Mouse (Mus musculus) embryonic facial prominence, embryonic 15.5 days (tissue): ENCODE results near the gene Axdnd1. TPM values are rescaled to one million over a fixed set of nuclear protein-coding genes. Genes with fewer than 3 reads are reported as not detected.
"Not testable (repeated sequence)": the region's sequence is repeated elsewhere in the genome, so short reads cannot be mapped to it uniquely, and the experiment has no call there.

Experiments
- ATAC-seq: fragments of 200-750 bp; cut with Nextera tagmentation; 2 replicates; pipeline ENCODE4 v1.8.0; 2017; ENCODE audit warnings: low read depth, moderate TSS enrichment; ENCODE audit not compliant: insufficient number of reproducible peaks, low FRiP score, low TSS enrichment
- H3K27ac ChIP-seq: fragments of 300-500 bp; sonication (generic); replicated peaks from 2 replicates; pipeline ENCODE4 v1.5.1; 2015; ENCODE audit warnings: mild to moderate bottlenecking, inconsistent platforms
- H3K27me3 ChIP-seq: fragments of 300-500 bp; sonication (generic); 2 replicates; pipeline ENCODE4 v1.6.1; 2015; ENCODE audit warnings: inconsistent platforms
- H3K36me3 ChIP-seq: fragments of 300-500 bp; sonication (generic); 2 replicates; pipeline ENCODE4 v1.6.1; 2015; ENCODE audit warnings: mild to moderate bottlenecking, inconsistent platforms
- H3K4me1 ChIP-seq: fragments of 300-500 bp; sonication (generic); 2 replicates; pipeline ENCODE4 v1.6.1; 2015; ENCODE audit warnings: inconsistent platforms
- H3K4me2 ChIP-seq: fragments of 300-500 bp; sonication (generic); replicated peaks from 2 replicates; pipeline ENCODE4 v1.6.1; 2015; ENCODE audit warnings: mild to moderate bottlenecking, inconsistent platforms
- H3K4me3 ChIP-seq: fragments of 300-500 bp; sonication (generic); replicated peaks from 2 replicates; pipeline ENCODE4 v1.5.1; 2015; ENCODE audit warnings: mild to moderate bottlenecking, inconsistent platforms
- H3K9ac ChIP-seq: fragments of 300-500 bp; sonication (generic); 2 replicates; pipeline ENCODE4 v1.6.1; 2015; ENCODE audit warnings: inconsistent platforms
- H3K9me3 ChIP-seq: fragments of 300-500 bp; sonication (generic); replicated peaks from 2 replicates; pipeline ENCODE4 v1.6.1; 2016; ENCODE audit warnings: inconsistent platforms
- WGBS: fragments of 180-500 bp; shearing (Covaris S2); methylation state at CpG from one replicate; pipeline ENCODE4 v1.1.7; 2015; 5-methylcytosine and 5-hydroxymethylcytosine counted together
- polyA plus RNA-seq: library from polyadenylated mRNA; unstranded; fragments of >200 nt; fragmentation: Nextera tagmentation; extraction: Ambion mirVana; gene quantifications from 2 replicates; pipeline ENCODE4 v1.2.1, GENCODE M21; 2015

Axdnd1 gene
- polyA plus RNA-seq, 1 experiment from 2014 or later = not detected

- no peak for ATAC-seq
- H3K27me3 ChIP-seq = no peaks in the 10 kb centered on the region
- no peaks in the 10 kb centered on the region for H3K36me3 ChIP-seq
- no peak overlapping the region for H3K27ac ChIP-seq
- no peaks in the 10 kb centered on the region for H3K4me1 ChIP-seq
- 24% methylated on average over 2 of the region's 2 CpGs for WGBS
- no peaks in the 10 kb centered on the region for H3K9me3 ChIP-seq
- H3K4me3 ChIP-seq = no peak overlapping the region
- H3K4me2 ChIP-seq = no peak overlapping the region
- no peak overlapping the region for H3K9ac ChIP-seq
Observed at GRCm38 (mm10) chr1:156402491-156402890, 18.5 kb downstream of the Axdnd1 start.

DNA sequence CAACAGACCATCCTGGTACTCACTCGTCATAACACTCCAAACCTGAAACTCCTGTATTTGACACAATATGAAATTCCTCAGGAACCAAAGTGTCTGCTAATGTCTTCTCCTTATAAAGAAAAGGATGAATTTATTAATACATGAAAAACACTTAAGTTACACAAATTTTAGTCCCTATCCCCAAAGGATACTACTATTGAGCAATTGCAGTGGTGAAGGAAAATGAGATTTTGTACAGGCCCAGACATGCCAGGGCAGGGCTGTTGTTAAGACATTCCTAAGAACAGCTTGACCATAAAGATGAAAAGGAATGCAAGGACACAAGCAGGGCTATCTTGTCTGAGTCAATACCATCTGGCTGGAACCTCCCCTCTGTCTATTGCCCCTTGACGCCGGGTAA lies 20.8 kb downstream of the Axdnd1 start:
- H3K4me2 ChIP-seq, H3K27me3 ChIP-seq, H3K36me3 ChIP-seq, H3K9ac ChIP-seq, H3K4me3 ChIP-seq, H3K27ac ChIP-seq, ATAC-seq, H3K9me3 ChIP-seq, H3K4me1 ChIP-seq: not testable (repeated sequence)
- 85% methylated on average over 3 of the region's 3 CpGs for WGBS

- H3K4me1 ChIP-seq = no peaks in the 10 kb centered on the region
- no peak overlapping the region for H3K4me2 ChIP-seq
- no peaks in the 10 kb centered on the region for H3K9me3 ChIP-seq
- H3K9ac ChIP-seq = no peak overlapping the region
- ATAC-seq = no peak
- H3K27me3 ChIP-seq = no peaks in the 10 kb centered on the region
- no peak overlapping the region for H3K4me3 ChIP-seq
- no peaks in the 10 kb centered on the region for H3K36me3 ChIP-seq
- no peak overlapping the region for H3K27ac ChIP-seq
- 79% methylated on average over 4 of the region's 4 CpGs for WGBS
Observed at GRCm38 (mm10) chr1:156393148-156393547, 27.8 kb downstream of the Axdnd1 start.

DNA sequence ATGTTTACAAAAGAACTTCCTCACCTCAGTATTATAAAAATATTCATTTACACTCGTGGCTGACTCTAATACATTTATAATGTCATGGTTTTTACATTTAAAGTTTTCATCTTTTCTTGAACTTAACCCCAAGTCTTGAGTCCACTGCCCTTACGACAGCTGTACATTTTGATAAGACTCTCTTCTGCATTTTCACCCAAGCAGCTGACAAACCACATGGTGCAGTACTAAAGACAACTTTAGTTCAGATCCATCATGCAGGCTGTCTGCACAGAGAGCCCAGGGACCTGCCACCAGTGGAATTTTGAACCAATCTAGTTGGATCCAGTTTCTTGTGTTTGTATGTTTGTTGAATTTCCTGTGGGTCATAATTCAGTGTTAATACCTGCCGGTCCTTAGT lies 34.1 kb downstream of the Axdnd1 start:
- H3K9me3 ChIP-seq = no peaks in the 10 kb centered on the region
- H3K9ac ChIP-seq = no peak overlapping the region
- WGBS = 69% methylated on average over 3 of the region's 3 CpGs
- no peaks in the 10 kb centered on the region for H3K36me3 ChIP-seq
- H3K4me3 ChIP-seq = no peak overlapping the region
- no peak overlapping the region for H3K27ac ChIP-seq
- ATAC-seq = no peak
- no peaks in the 10 kb centered on the region for H3K4me1 ChIP-seq
- no peak overlapping the region for H3K4me2 ChIP-seq
- H3K27me3 ChIP-seq = no peaks in the 10 kb centered on the region

- H3K4me1 ChIP-seq = no peaks in the 10 kb centered on the region
- H3K4me3 ChIP-seq = no peak overlapping the region
- WGBS = 89% methylated on average over 4 of the region's 4 CpGs
- no peaks in the 10 kb centered on the region for H3K27me3 ChIP-seq
- H3K27ac ChIP-seq = no peak overlapping the region
- H3K4me2 ChIP-seq = no peak overlapping the region
- ATAC-seq = no peak
- H3K36me3 ChIP-seq = no peaks in the 10 kb centered on the region
- no peak overlapping the region for H3K9ac ChIP-seq
- no peaks in the 10 kb centered on the region for H3K9me3 ChIP-seq
Observed at GRCm38 (mm10) chr1:156386232-156386631, 34.7 kb downstream of the Axdnd1 start.

DNA sequence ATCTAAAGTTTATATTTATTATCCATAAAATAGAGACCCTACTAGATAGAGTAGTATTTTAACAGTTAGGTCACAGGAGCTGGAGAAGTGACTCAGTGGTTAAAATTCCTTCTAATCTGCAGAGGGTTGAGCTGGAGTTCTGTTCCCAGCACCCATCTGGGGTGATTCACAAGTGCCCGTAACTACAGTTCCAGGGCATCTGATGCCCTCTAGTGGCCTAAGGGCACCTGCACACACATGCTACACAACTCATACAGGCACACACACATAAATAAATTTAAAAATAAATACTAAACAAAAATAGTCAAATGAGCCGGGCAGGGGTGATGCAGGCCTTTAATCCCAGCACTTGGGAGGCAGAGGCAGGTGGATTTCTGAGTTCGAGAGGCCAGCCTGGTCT lies 39.7 kb downstream of the Axdnd1 start:
- no peak overlapping the region for H3K9ac ChIP-seq
- H3K27ac ChIP-seq = no peak overlapping the region
- H3K4me3 ChIP-seq = no peak overlapping the region
- H3K4me1 ChIP-seq = no peaks in the 10 kb centered on the region
- no peaks in the 10 kb centered on the region for H3K9me3 ChIP-seq
- no peak overlapping the region for H3K4me2 ChIP-seq
- WGBS = 79% methylated on average over 3 of the region's 3 CpGs
- no peaks in the 10 kb centered on the region for H3K27me3 ChIP-seq
- no peaks in the 10 kb centered on the region for H3K36me3 ChIP-seq
- no peak for ATAC-seq

GRCm38 (mm10) chr1:156365740-156366139 lies 55.2 kb downstream of the Axdnd1 start, which contains the start of gene Gm2000:
TSS of gene Gm2000 (plus strand) at chr1:156366040.
- no peaks in the 10 kb centered on the region for H3K9me3 ChIP-seq
- 91% methylated on average over 8 of the region's 8 CpGs for WGBS
- no peaks in the 10 kb centered on the region for H3K36me3 ChIP-seq

DNA sequence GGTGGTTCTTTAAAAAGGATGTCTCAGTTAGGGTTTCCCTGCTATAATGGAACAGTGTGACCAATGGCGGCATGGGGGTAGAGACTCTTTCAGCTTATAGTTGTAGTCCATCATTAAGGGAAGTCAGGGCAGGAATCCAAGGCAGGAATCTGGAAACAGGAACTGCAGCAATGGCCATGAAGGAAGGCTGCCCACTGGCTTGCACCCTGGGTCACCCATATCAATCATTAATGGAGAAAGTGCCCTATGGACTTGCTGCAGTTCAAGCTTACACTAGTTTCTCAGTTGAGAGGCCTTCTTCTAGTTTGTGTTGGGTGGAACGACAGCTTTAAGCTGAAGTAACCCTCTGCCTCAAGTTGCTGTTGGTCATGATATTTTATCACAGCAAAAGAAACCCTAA lies 68.5 kb downstream of the Axdnd1 start:
- H3K9ac ChIP-seq = no peak overlapping the region
- no peak overlapping the region for H3K4me2 ChIP-seq
- no peak overlapping the region for H3K27ac ChIP-seq
- no peak overlapping the region for H3K4me3 ChIP-seq
- H3K9me3 ChIP-seq = no peaks in the 10 kb centered on the region
- H3K4me1 ChIP-seq = no peaks in the 10 kb centered on the region
- no peaks in the 10 kb centered on the region for H3K27me3 ChIP-seq
- WGBS = 95% methylated on average over 2 of the region's 2 CpGs
- no peak for ATAC-seq
- H3K36me3 ChIP-seq = no peaks in the 10 kb centered on the region

More at GRCm38 (mm10) chr1:156365740-156366139, 55.2 kb downstream of the Axdnd1 start, which contains the start of gene Gm2000:
- Histone ChIP-seq H3K4me2 (no peak within 1 kb of the TSS), H3K4me1 (no peaks in the 10 kb centered on the region), H3K27ac (no peak within 1 kb of the TSS), H3K27me3 (no peaks in the 10 kb centered on the region), H3K9ac (no peak within 1 kb of the TSS), H3K4me3 (no peak within 1 kb of the TSS)
- ATAC-seq = no peak

- H3K4me3 ChIP-seq = no peak overlapping the region
- no peaks in the 10 kb centered on the region for H3K27me3 ChIP-seq
- H3K9ac ChIP-seq = no peak overlapping the region
- no peaks in the 10 kb centered on the region for H3K9me3 ChIP-seq
- H3K36me3 ChIP-seq = no peaks in the 10 kb centered on the region
- WGBS = 81% methylated on average over 4 of the region's 4 CpGs
- H3K27ac ChIP-seq = no peak overlapping the region
- no peaks in the 10 kb centered on the region for H3K4me1 ChIP-seq
- ATAC-seq = no peak
- no peak overlapping the region for H3K4me2 ChIP-seq
Observed at GRCm38 (mm10) chr1:156350441-156350840, 70.5 kb downstream of the Axdnd1 start.

GRCm38 (mm10) chr1:156349031-156349430 lies 71.9 kb downstream of the Axdnd1 start:
- Histone ChIP-seq H3K36me3 (no peaks in the 10 kb centered on the region), H3K9me3 (no peaks in the 10 kb centered on the region), H3K9ac (no peak overlapping the region), H3K27me3 (no peaks in the 10 kb centered on the region), H3K4me2 (no peak overlapping the region), H3K4me3 (no peak overlapping the region), H3K4me1 (no peaks in the 10 kb centered on the region), H3K27ac (no peak overlapping the region)
- no peak for ATAC-seq
- WGBS = 70% methylated on average over 4 of the region's 4 CpGs

GRCm38 (mm10) chr1:156345633-156346032 lies 75.3 kb downstream of the Axdnd1 start:
- Histone ChIP-seq H3K4me2 (no peak overlapping the region), H3K9me3 (no peaks in the 10 kb centered on the region), H3K4me1 (no peaks in the 10 kb centered on the region), H3K4me3 (no peak overlapping the region), H3K36me3 (no peaks in the 10 kb centered on the region), H3K9ac (no peak overlapping the region), H3K27ac (no peak overlapping the region), H3K27me3 (no peaks in the 10 kb centered on the region)
- WGBS = 88% methylated on average over 4 of the region's 4 CpGs
- no peak for ATAC-seq

- H3K27me3 ChIP-seq = no peaks in the 10 kb centered on the region
- 58% methylated on average over 4 of the region's 4 CpGs for WGBS
Observed at GRCm38 (mm10) chr1:156344433-156344832, 76.5 kb downstream of the Axdnd1 start.

More at GRCm38 (mm10) chr1:156344433-156344832, 76.5 kb downstream of the Axdnd1 start:
- H3K27ac ChIP-seq = no peak overlapping the region
- H3K4me3 ChIP-seq = no peak overlapping the region
- no peaks in the 10 kb centered on the region for H3K36me3 ChIP-seq
- no peaks in the 10 kb centered on the region for H3K9me3 ChIP-seq
- no peak overlapping the region for H3K9ac ChIP-seq
- no peak for ATAC-seq
- no peaks in the 10 kb centered on the region for H3K4me1 ChIP-seq
- no peak overlapping the region for H3K4me2 ChIP-seq
